Mouse (Mus musculus): ENCODE measurements at regions not wholly inside any gene's neighbourhood (a gene's known extent, or its start where the extent isn't known, plus 50 kb on each side); places are given as distances from the start of the nearest gene placed in this dataset.

- TF ChIP-seq CTCF (IDR thresholded peaks at IDR 0.05; ENCODE audit: extremely low read depth, insufficient read length, insufficient replicate concordance, low read depth, low read length), result no peak
- TF ChIP-seq POLR2A (IDR thresholded peaks at IDR 0.05; ENCODE audit: low read depth, low read length), result no peak
Measured at GRCm38 (mm10) chr12:107812549-107813335, 190.7 kb downstream of the Bcl11b start.

Measured in small intestine, adult 2 months (tissue).